Mouse (Mus musculus) liver, embryonic 15.5 days (tissue): Measurements from ENCODE around the gene Fbxl17. TPM values are rescaled to one million over a fixed set of nuclear protein-coding genes. Genes with fewer than 3 reads are reported as not detected.

ENCODE experiments used
- ATAC-seq: fragments of 200-750 bp; cut with Nextera tagmentation; 2 replicates; pipeline ENCODE4 v1.8.0; 2017; ENCODE audit warnings: moderate number of reproducible peaks, mild to moderate bottlenecking, moderate library complexity; ENCODE audit not compliant: insufficient read depth
- H3K27ac ChIP-seq: fragments of 300-500 bp; sonication (generic); replicated peaks from 2 replicates; pipeline ENCODE4 v1.5.1; 2015; ENCODE audit warnings: mild to moderate bottlenecking, inconsistent platforms
- H3K27me3 ChIP-seq: fragments of 300-500 bp; sonication (generic); 2 replicates; pipeline ENCODE4 v1.6.1; 2015; ENCODE audit warnings: mild to moderate bottlenecking, inconsistent platforms
- H3K36me3 ChIP-seq: fragments of 300-500 bp; sonication (generic); replicated peaks from 2 replicates; pipeline ENCODE4 v1.6.1; 2015; ENCODE audit warnings: moderate library complexity, mild to moderate bottlenecking, inconsistent platforms
- H3K4me1 ChIP-seq: fragments of 300-500 bp; sonication (generic); replicated peaks from 2 replicates; pipeline ENCODE4 v1.6.1; 2015; ENCODE audit warnings: inconsistent platforms
- H3K4me2 ChIP-seq: fragments of 300-500 bp; sonication (generic); 2 replicates; pipeline ENCODE4 v1.6.1; 2015; ENCODE audit warnings: moderate library complexity, mild to moderate bottlenecking, inconsistent platforms
- H3K4me3 ChIP-seq: fragments of 300-500 bp; sonication (generic); replicated peaks from 2 replicates; pipeline ENCODE4 v1.5.1; 2015; ENCODE audit warnings: mild to moderate bottlenecking, inconsistent platforms
- H3K9ac ChIP-seq: fragments of 300-500 bp; sonication (generic); 2 replicates; pipeline ENCODE4 v1.6.1; 2015; ENCODE audit warnings: moderate library complexity, mild to moderate bottlenecking, inconsistent platforms
- H3K9me3 ChIP-seq: fragments of 300-500 bp; sonication (generic); replicated peaks from 2 replicates; pipeline ENCODE4 v1.6.1; 2016; ENCODE audit warnings: inconsistent platforms
- WGBS: fragments of 180-500 bp; shearing (Covaris S2); methylation state at CpG from one replicate; pipeline ENCODE4 v1.1.7; 2015; ENCODE audit warnings: mixed read lengths; ENCODE audit not compliant: insufficient replicate concordance; 5-methylcytosine and 5-hydroxymethylcytosine counted together
- polyA plus RNA-seq: library from polyadenylated mRNA; unstranded; fragments of >200 nt; fragmentation: Nextera tagmentation; extraction: Ambion mirVana; gene quantifications from 2 replicates; pipeline ENCODE4 v1.2.1, GENCODE M21; 2015

Gene Fbxl17
- polyA plus RNA-seq, 1 experiment from 2014 or later = 1.8 TPM

DNA sequence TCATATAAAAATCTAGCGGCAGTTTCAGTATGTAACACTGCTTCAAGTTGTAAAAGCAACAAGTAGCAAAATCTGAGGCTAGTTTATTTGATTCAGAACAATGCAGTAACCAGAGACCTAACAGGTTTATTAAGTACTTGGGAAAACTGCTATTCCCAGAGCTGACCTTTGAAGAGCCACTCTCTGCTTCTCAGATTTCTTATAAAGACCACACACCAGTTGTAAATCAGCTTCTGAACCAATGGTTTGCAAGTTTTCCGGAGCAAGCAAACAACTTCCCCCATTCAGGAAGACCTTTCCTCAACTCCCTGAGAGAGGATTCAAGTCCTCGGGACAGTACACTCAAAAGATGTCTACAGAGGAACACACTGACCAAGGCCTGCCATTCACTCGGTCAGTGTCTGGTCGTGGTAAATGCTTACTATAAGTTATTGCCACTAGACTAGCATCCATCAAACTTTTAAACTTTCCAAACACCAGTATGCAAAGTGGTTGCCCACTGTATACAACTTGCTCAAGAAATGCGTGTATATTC lies 1.6 kb downstream of the Fbxl17 start:
- Histone ChIP-seq H3K9me3 (no peaks in the 10 kb centered on the region), H3K4me1 (peaks cover 57% of the 10 kb centered on the region), H3K36me3 (no peaks in the 10 kb centered on the region), H3K4me2 (peak overlapping the region; percentile 97), H3K9ac (peak overlapping the region; percentile 95), H3K4me3 (peak overlapping the region; percentile 86), H3K27ac (peak overlapping the region; percentile 90), H3K27me3 (no peaks in the 10 kb centered on the region)
- 19% methylated on average over 6 of the region's 6 CpGs for WGBS
- no peak for ATAC-seq

DNA sequence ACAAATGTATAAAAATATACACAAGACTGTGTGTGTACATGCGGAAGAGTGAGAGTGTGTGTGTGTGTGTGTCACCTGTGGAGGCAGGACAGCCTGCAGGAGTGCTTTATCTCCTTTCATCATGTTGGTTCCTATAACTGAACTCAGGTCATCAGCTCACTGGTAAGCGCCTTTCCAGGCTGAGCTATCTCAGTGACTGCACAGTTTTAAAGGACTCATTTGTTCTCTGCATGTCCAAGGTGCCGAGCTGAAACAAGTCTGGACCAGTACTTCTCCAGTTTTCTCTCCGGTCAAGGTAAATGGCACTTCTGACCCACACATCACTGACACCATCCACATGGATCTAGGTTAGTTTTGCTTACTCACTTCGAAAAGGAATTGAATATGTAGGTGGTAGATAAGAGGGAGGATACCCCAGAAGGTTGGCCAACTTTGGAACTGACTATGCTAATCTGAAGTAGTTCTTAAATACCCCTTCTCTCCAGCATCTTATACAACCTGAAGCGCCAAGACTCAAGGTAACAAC lies 2.5 kb downstream of the Fbxl17 start:
- Histone ChIP-seq H3K27me3 (no peaks in the 10 kb centered on the region), H3K27ac (peak overlapping the region; percentile 51; the same call in 1 of the 2 replicates), H3K9me3 (no peaks in the 10 kb centered on the region), H3K4me1 (peaks cover 65% of the 10 kb centered on the region), H3K4me2 (peak overlapping the region; percentile 97), H3K36me3 (no peaks in the 10 kb centered on the region), H3K9ac (0 out of 2 replicates have a peak overlapping the region, but pooled peaks have one; percentile 10), H3K4me3 (peak overlapping the region; percentile 86)
- ATAC-seq = no peak
- WGBS = 41% methylated on average over 6 of the region's 6 CpGs

DNA sequence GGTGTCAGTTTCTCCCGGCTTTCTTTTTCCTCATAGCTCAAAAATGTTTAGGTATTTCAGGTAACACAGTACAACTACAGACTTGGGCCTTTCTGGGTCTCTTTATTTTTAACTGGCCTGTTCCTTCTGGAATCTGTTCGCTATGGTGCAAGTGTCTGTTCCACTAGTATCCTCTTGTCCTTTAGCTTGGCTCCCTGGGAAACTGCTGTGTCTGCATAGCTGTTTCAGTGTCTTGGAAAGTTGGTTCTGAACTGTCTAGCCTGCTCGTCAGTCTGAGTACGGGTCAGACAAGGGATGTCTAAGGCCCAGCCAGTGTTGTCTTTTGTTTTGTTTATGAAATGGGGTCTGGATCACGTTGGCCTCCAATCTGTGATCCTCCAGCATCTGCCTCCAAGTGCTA lies 3.7 kb downstream of the Fbxl17 start:
- Histone ChIP-seq H3K36me3 (no peaks in the 10 kb centered on the region), H3K4me1 (peaks cover 62% of the 10 kb centered on the region), H3K27me3 (no peaks in the 10 kb centered on the region), H3K4me2 (no peak overlapping the region), H3K9me3 (no peaks in the 10 kb centered on the region), H3K27ac (peak overlapping the region; percentile 24; the same call in 1 of the 2 replicates), H3K4me3 (no peak overlapping the region), H3K9ac (no peak overlapping the region)
- ATAC-seq = no peak
- 63% methylated on average over 5 of the region's 5 CpGs for WGBS

DNA sequence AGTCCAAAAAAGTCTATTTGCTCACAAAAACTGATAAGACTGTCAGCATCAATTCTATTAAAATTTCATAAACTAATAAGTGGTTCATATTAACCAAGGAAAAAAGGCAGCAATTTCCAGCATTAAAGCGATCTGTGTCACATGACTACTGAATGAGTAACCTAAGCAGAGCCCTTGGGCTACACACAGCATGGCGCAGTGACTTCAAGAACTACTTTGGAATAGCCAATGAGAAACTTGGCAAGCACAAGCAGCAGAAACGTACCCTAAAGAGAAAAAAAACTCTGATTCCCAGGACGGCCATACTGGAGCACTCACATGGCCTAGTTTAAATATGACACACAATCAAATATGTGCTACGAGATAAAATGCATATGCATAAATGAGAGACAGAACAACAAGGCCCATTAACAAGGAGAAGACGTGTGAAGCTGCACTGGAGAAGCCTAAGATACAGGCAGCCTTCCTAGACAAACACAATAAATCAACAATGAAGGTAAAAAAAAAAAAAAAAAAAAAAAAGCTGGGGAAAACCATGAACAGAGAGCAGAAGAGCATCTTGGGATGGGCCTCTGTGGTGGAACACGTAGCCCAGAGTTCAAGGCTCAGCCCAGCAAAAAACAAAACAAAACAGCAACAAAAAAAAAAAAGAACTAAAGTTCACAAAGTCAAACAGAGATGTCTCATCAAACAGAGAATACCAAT lies 5.8 kb downstream of the Fbxl17 start:
- peaks cover 54% of the 10 kb centered on the region for H3K4me1 ChIP-seq
- H3K36me3 ChIP-seq = peaks cover 8% of the 10 kb centered on the region; the same call in 1 of the 2 replicates
- H3K9ac ChIP-seq = no peak overlapping the region
- no peaks in the 10 kb centered on the region for H3K9me3 ChIP-seq
- no peak overlapping the region for H3K4me3 ChIP-seq
- H3K27me3 ChIP-seq = no peaks in the 10 kb centered on the region
- H3K4me2 ChIP-seq = no peak overlapping the region
- no peak overlapping the region for H3K27ac ChIP-seq
- WGBS = 70% methylated on average over 7 of the region's 7 CpGs
- ATAC-seq = no peak

DNA sequence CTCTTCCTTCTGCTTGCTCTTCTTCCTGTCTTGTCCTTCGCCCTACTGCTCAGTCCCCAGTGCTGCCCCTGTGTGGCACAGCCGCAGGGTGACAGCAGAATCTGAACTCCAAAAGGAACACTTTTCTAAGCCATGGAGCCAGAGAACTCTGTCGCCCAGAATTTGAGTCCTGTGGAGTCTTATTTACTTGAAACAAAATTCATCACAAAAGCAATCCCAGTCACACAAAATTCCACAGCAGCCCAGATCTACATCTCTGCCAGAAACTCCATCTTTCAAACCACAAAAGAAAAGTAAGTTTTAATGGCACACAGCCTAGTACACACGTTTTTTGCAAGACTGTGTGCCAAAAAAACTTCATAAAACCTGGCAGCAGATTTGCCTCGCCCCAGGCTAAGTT lies 6.5 kb downstream of the Fbxl17 start:
- 33% methylated on average over 5 of the region's 5 CpGs for WGBS
- Histone ChIP-seq H3K4me1 (peaks cover 47% of the 10 kb centered on the region), H3K27ac (0 out of 2 replicates have a peak overlapping the region, but pooled peaks have one; percentile 33), H3K9me3 (no peaks in the 10 kb centered on the region), H3K27me3 (no peaks in the 10 kb centered on the region), H3K4me2 (no peak overlapping the region), H3K4me3 (no peak overlapping the region), H3K36me3 (peaks cover 8% of the 10 kb centered on the region; the same call in 1 of the 2 replicates), H3K9ac (no peak overlapping the region)
- no peak for ATAC-seq

DNA sequence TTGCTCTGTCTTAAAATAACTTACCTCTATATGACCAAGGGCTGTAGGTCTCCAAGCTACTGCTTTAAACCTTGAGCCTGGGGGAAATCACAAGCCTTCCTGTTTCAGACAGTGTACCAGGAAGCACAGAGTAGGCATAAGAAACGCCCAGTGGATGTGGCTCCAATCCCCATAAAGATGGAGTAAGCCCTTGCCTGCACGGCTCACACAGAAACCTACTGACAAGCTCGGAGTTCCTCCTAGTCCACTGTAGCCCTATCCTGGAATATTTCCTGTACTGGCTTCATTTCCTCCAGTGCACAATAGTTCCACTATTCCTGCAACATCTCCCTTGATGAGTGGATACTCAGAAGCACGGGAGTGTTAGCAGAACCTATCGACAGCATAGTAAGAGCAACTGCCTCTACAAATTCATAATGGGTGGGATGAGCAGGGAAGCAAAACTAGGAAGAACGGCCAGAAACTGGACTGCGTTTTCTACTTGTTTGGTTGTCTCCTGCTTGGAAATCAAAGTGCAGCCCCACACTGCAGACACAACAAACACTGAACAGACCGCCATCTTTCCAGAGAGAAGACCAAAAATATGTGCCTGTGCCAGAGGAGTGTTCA lies 7.0 kb downstream of the Fbxl17 start:
- H3K36me3 ChIP-seq = peaks cover 8% of the 10 kb centered on the region; the same call in 1 of the 2 replicates
- no peak for ATAC-seq

DNA sequence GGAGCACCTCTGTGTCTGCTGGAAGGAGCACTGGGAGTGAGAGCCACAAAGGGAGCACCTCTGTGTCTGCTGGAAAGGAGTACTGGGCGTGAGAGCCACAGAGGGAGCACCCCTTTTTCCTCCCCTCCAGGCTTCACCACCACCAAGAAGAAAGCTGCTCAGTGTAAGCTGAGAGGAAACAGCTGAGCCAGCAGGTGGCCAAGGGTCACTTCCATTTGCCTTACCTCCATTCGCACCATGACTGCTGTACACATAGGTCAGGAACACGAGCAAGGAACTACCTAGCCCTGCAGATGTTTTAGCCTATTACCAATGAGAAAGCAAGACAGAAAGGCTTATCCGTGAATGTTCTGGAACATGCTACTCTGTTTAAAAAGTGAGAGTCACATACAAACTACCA lies 10.3 kb downstream of the Fbxl17 start:
- no peak for ATAC-seq
- H3K9me3 ChIP-seq = no peaks in the 10 kb centered on the region
- H3K27ac ChIP-seq = no peak overlapping the region
- H3K36me3 ChIP-seq = peaks cover 12% of the 10 kb centered on the region; the same call in 1 of the 2 replicates
- WGBS = 74% methylated on average over 4 of the region's 4 CpGs
- no peak overlapping the region for H3K9ac ChIP-seq
- no peaks in the 10 kb centered on the region for H3K27me3 ChIP-seq
- H3K4me3 ChIP-seq = no peak overlapping the region
- peaks cover 18% of the 10 kb centered on the region for H3K4me1 ChIP-seq
- H3K4me2 ChIP-seq = no peak overlapping the region

More for the DNA sequence above, 7.0 kb downstream of the Fbxl17 start:
- Histone ChIP-seq H3K27me3 (no peaks in the 10 kb centered on the region), H3K4me2 (0 out of 2 replicates have a peak overlapping the region, but pooled peaks have one; percentile 20), H3K4me3 (no peak overlapping the region), H3K4me1 (peaks cover 41% of the 10 kb centered on the region), H3K27ac (0 out of 2 replicates have a peak overlapping the region, but pooled peaks have one; percentile 33), H3K9me3 (no peaks in the 10 kb centered on the region), H3K9ac (no peak overlapping the region)
- 54% methylated on average over 8 of the region's 8 CpGs for WGBS

DNA sequence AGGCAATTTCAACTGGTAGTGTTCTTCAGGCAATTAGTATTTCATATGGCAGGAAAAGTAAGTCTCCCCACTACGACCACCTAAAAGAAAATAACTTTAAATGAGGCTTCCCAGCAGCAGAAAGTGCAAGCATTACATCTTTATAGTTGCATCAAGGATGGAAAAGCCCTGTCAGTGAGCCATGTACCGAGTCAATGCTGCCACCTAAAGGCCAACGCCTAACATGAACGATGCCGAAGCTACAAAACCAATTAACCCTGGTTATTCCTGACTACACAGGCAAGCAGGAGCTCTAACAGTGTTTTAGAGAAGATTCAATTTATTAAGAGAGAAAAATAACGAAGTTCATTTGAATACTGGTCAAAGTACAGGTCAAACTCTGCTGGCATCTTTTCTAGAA lies 32.0 kb downstream of the Fbxl17 start:
- 6% methylated on average over 6 of the region's 6 CpGs for WGBS
- no peak overlapping the region for H3K4me3 ChIP-seq
- 0 out of 2 replicates have a peak, but pooled peaks cover under 1% of the 10 kb centered on the region for H3K4me1 ChIP-seq
- H3K9me3 ChIP-seq = no peaks in the 10 kb centered on the region
- no peak overlapping the region for H3K4me2 ChIP-seq
- H3K27me3 ChIP-seq = no peaks in the 10 kb centered on the region
- ATAC-seq = no peak
- no peaks in the 10 kb centered on the region for H3K36me3 ChIP-seq
- no peak overlapping the region for H3K27ac ChIP-seq
- no peak overlapping the region for H3K9ac ChIP-seq

DNA sequence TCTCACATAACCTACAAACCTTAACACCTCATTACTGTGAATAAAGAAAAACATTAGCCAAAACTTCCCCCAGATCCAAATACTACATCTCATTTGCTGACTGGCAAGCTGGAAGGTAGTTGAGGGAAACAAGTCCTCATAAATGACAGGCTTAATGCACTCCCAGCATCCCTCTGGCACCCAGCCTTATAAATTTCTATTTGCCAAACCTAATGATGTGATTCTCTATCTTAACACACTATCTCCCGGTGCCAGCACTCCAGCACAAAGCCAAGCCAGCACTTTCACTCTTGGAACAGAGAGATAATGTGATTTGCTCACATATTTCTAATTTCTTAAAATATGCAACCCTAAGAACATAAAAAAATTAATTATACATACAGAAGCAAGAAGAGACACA lies 34.6 kb downstream of the Fbxl17 start:
- Histone ChIP-seq H3K4me2 (no peak overlapping the region), H3K4me1 (peaks cover 3% of the 10 kb centered on the region; the same call in 1 of the 2 replicates), H3K27ac (no peak overlapping the region), H3K9ac (no peak overlapping the region), H3K36me3 (no peaks in the 10 kb centered on the region), H3K9me3 (no peaks in the 10 kb centered on the region), H3K4me3 (no peak overlapping the region), H3K27me3 (no peaks in the 10 kb centered on the region)
- ATAC-seq = no peak
- WGBS = 59% methylated on average over 1 of the region's 1 CpGs

DNA sequence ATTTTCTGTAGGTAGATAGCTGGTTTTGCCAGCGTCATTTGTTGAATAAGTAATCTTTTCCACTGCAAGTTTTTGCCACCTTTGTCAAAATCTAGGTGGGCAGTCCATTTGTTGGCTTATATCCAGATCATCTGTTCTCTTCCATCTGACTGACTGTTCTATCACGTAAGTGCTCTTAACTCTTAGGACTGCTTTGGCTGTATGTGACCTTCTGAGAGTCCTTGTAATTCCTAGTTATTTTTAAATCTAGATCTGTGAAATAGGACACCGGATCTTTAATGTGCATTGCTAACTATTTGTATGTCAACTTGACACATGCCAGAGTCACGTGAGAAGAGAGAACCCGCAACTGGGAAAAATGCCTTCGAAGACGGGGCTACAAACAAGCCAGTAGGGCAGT lies 37.3 kb downstream of the Fbxl17 start:
- Histone ChIP-seq H3K9me3 (no peaks in the 10 kb centered on the region), H3K4me2 (no peak overlapping the region), H3K27ac (no peak overlapping the region), H3K9ac (no peak overlapping the region), H3K36me3 (no peaks in the 10 kb centered on the region), H3K4me3 (no peak overlapping the region), H3K4me1 (peaks cover 3% of the 10 kb centered on the region; the same call in 1 of the 2 replicates), H3K27me3 (no peaks in the 10 kb centered on the region)
- WGBS = 82% methylated on average over 7 of the region's 7 CpGs
- no peak for ATAC-seq
